Mouse (Mus musculus) midbrain, embryonic 14.5 days (tissue): Measurements from ENCODE around the gene Theg. TPM values are rescaled to one million over a fixed set of nuclear protein-coding genes. Genes with fewer than 3 reads are reported as not detected.
A peak's percentile ranks its signal among the peaks of the same experiment; 100 is the strongest.

ENCODE experiments used
- ATAC-seq: fragments of 200-750 bp; cut with Nextera tagmentation; 2 replicates; pipeline ENCODE4 v1.8.0; 2017; ENCODE audit warnings: moderate number of reproducible peaks, moderate library complexity; ENCODE audit not compliant: low FRiP score, low TSS enrichment
- DNase-seq: peaks from one replicate; pipeline ENCODE4 v3.0.0-alpha.2; 2015
- H3K27ac ChIP-seq: fragments of 300-500 bp; sonication (generic); replicated peaks from 2 replicates; pipeline ENCODE4 v1.5.1; 2014; ENCODE audit warnings: mild to moderate bottlenecking, low read depth, low read length, moderate library complexity
- H3K27me3 ChIP-seq: fragments of 300-500 bp; sonication (generic); 2 replicates; pipeline ENCODE4 v1.6.1; 2014; ENCODE audit warnings: low read length, control low read depth, mixed read lengths; ENCODE audit not compliant: control insufficient read depth, insufficient read depth
- H3K36me3 ChIP-seq: fragments of 300-500 bp; sonication (generic); 2 replicates; pipeline ENCODE4 v1.6.1; 2014; ENCODE audit warnings: low read length, control low read depth; ENCODE audit not compliant: control insufficient read depth, insufficient read depth
- H3K4me1 ChIP-seq: fragments of 300-500 bp; sonication (generic); 2 replicates; pipeline ENCODE4 v1.6.1; 2014; ENCODE audit warnings: mild to moderate bottlenecking, antibody characterized with exemption, low read length, control low read depth; ENCODE audit not compliant: control insufficient read depth, insufficient read depth
- H3K4me2 ChIP-seq: fragments of 300-500 bp; sonication (generic); 2 replicates; pipeline ENCODE4 v1.6.1; 2014; ENCODE audit warnings: mild to moderate bottlenecking, low read length, moderate library complexity
- H3K4me3 ChIP-seq: fragments of 300-500 bp; sonication (generic); replicated peaks from 2 replicates; pipeline ENCODE4 v1.5.1; 2014; ENCODE audit warnings: low read depth, low read length
- H3K9ac ChIP-seq: fragments of 300-500 bp; sonication (generic); replicated peaks from 2 replicates; pipeline ENCODE4 v1.6.1; 2014; ENCODE audit warnings: mild to moderate bottlenecking, low read length, moderate library complexity
- H3K9me3 ChIP-seq: fragments of 300-500 bp; sonication (generic); 2 replicates; pipeline ENCODE4 v1.6.1; 2016; ENCODE audit warnings: low read length, control low read depth, mixed read lengths; ENCODE audit not compliant: control insufficient read depth
- WGBS: fragments of 180-500 bp; shearing (Covaris S2); extraction: QIAGEN DNeasy Blood & Tissue Kit; methylation state at CpG from one replicate; pipeline ENCODE4 v1.1.7; 2014; 5-methylcytosine and 5-hydroxymethylcytosine counted together
- polyA plus RNA-seq: library from polyadenylated mRNA; unstranded; fragments of >200 nt; fragmentation: Nextera tagmentation; extraction: Ambion mirVana; gene quantifications from 2 replicates; pipeline ENCODE4 v1.2.1, GENCODE M21; 2014

Theg gene
- polyA plus RNA-seq, 1 experiment from 2014 or later: not detected

DNA sequence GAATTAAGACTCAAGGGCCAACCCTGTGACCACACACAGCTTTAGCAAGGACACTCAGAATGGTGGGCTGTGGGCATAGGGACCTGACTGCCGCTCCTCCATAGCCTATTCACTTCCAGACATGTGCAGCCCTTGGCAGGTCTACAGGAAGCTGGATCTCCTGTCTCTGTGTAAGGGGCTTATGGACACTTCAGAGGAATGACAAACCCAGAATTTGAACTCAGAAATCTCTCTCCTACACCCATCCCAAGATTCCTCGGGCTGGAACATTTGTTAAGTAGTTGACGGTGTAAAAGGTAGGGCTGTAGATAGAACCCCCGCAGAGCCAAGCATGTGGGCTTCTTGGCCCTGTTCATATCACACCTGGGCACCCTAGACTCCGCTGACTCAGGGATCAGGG lies 29.2 kb upstream of the Theg start:
- H3K4me3 ChIP-seq: no peak overlapping the region
- ATAC-seq (no peak), DNase-seq (no peak)
- H3K36me3 ChIP-seq: no peaks in the 10 kb centered on the region
- H3K4me1 ChIP-seq: peaks cover 23% of the 10 kb centered on the region
- no peak overlapping the region for H3K4me2 ChIP-seq
- H3K27me3 ChIP-seq: peaks cover 20% of the 10 kb centered on the region
- WGBS: 92% methylated on average over 5 of the region's 5 CpGs
- no peak overlapping the region for H3K27ac ChIP-seq
- no peaks in the 10 kb centered on the region for H3K9me3 ChIP-seq
- H3K9ac ChIP-seq: no peak overlapping the region

- ATAC-seq (no peak), DNase-seq (peak; percentile 26)
- Histone ChIP-seq H3K27me3 (peaks cover 20% of the 10 kb centered on the region), H3K36me3 (no peaks in the 10 kb centered on the region), H3K4me2 (no peak overlapping the region), H3K4me3 (no peak overlapping the region), H3K4me1 (peaks cover 23% of the 10 kb centered on the region), H3K9me3 (no peaks in the 10 kb centered on the region), H3K9ac (no peak overlapping the region), H3K27ac (no peak overlapping the region)
- 9% methylated on average over 8 of the region's 8 CpGs for WGBS
These were observed 28.7 kb upstream of the Theg start for GRCm38 (mm10) chr10:79615860-79616259.

DNA sequence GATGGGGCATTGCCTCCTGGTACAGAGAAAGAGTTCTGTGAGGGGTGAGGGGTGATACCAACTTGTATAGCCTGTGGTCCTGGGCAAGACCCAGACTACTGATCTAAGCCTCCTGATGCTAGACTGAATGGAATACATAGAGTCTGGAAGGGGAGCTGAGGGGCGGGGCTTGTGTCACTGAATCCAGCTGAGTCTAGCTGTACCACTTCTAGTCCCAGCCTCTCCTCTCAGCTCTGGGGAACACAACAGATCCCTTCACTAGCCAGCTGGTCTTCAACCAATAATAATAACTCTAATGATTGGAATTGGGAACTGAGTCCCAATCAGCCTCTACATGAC lies 27.1 kb upstream of the Theg start:
- ATAC-seq (no peak; the same call in 1 of the 2 replicates), DNase-seq (no peak)
- no peak overlapping the region for H3K9ac ChIP-seq
- peak overlapping the region; percentile 56 for H3K4me3 ChIP-seq
- H3K36me3 ChIP-seq: no peaks in the 10 kb centered on the region
- H3K27ac ChIP-seq: no peak overlapping the region
- H3K27me3 ChIP-seq: peaks cover 20% of the 10 kb centered on the region
- 67% methylated on average over 1 of the region's 1 CpGs for WGBS
- peak overlapping the region; percentile 94 for H3K4me2 ChIP-seq
- H3K9me3 ChIP-seq: no peaks in the 10 kb centered on the region
- H3K4me1 ChIP-seq: peaks cover 23% of the 10 kb centered on the region

- H3K36me3 ChIP-seq: no peaks in the 10 kb centered on the region
- H3K9ac ChIP-seq: peak within 1 kb of the TSS; percentile 61
- 0 out of 2 replicates have a peak within 1 kb of the TSS, but pooled peaks have one; percentile 26 for H3K27ac ChIP-seq
- H3K9me3 ChIP-seq: no peaks in the 10 kb centered on the region
- H3K4me3 ChIP-seq: peak within 1 kb of the TSS; percentile 56
- under 1% methylated on average over 60 of the region's 60 CpGs for WGBS
- ATAC-seq: peak; percentile 86
- H3K4me1 ChIP-seq: peaks cover 23% of the 10 kb centered on the region
- H3K27me3 ChIP-seq: peaks cover 20% of the 10 kb centered on the region
- peak within 1 kb of the TSS; percentile 94 for H3K4me2 ChIP-seq
- DNase-seq: peak; percentile 90
These were observed 26.6 kb upstream of the Theg start, which contains the start of gene C2cd4c for GRCm38 (mm10) chr10:79613578-79614304. Gene C2cd4c (minus strand): TSS chr10:79614025.

DNA sequence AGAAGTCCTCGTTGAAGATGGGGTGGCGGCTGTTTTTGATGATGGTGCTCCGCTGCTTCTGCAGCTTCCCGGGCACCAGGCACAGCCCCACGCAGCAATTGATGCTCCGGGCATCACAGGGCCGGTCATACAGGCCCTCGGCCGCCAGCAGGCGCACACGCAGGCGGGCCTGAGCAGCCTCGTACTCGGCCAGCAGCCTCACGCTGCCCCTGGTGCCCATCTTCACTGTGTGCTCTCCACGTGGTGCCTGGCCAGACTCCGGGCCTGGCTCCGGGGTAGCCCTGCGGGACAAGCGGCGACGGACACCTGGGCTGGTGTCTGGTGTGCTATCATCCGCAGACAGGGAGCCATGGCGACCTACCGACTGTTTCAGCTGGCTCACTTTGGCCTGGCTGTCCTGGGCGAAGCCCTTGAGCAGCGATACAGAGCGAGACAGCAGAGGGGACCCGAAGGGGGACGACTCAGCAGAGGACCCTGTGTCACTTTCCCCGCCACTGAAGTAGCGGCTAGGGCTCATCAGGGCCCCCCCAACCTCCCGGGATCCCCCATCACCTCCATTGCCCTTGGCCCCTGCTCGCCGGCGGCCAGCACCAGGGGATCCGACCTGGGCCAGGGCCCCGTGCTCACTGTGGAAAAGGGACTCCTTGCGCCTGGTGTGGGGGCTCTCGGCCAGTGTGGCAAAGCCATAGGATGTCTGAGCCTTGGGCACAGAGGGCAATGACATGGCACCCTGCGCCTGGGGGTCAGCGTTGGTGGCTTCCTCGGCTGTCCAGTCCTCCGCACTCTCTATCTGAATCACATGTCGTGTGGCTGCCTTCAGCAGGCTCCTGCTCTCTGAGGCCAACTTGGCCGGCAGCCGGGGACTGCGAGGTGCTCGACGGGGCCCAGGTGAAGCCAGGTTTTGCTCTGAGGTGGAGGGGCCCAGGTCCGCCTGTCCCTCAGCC lies 25.3 kb upstream of the Theg start:
- Histone ChIP-seq H3K9me3 (no peaks in the 10 kb centered on the region), H3K4me1 (peaks cover 23% of the 10 kb centered on the region), H3K4me3 (peak overlapping the region; percentile 56), H3K27ac (no peak overlapping the region), H3K27me3 (peaks cover 20% of the 10 kb centered on the region), H3K36me3 (no peaks in the 10 kb centered on the region), H3K4me2 (peak overlapping the region; percentile 94), H3K9ac (peak overlapping the region; percentile 36)
- WGBS: 9% methylated on average over 51 of the region's 51 CpGs
- DNase-seq (peak; percentile 72), ATAC-seq (peak; percentile 25)

DNA sequence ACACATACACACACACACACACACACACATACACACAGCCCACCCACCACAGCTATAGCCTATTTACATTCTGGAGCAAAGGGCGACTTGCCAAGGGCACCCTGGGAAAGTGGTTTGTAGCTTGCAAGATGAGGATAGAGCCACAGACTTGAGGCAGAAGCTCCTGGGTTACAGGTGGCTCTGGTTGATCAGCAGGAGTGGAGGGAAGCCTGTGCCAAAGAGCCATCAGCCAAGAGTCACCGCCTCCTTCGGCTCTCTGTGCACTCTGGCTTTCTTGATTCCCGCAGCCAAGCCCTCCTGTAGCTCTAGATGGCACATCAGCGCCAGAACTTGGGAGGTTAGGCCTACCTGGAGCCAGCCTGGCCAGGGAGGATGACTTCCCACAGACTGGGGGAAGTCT lies 24.2 kb upstream of the Theg start:
- Histone ChIP-seq H3K9ac (no peak overlapping the region), H3K36me3 (no peaks in the 10 kb centered on the region), H3K27ac (no peak overlapping the region), H3K4me3 (no peak overlapping the region), H3K4me2 (no peak overlapping the region), H3K4me1 (peaks cover 23% of the 10 kb centered on the region), H3K9me3 (no peaks in the 10 kb centered on the region), H3K27me3 (peaks cover 20% of the 10 kb centered on the region)
- no peak for DNase-seq
- WGBS: 23% methylated on average over 5 of the region's 5 CpGs
- no peak for ATAC-seq

GRCm38 (mm10) chr10:79609276-79609675 lies 22.1 kb upstream of the Theg start:
- DNase-seq (no peak), ATAC-seq (no peak)
- Histone ChIP-seq H3K4me1 (peaks cover 23% of the 10 kb centered on the region), H3K4me2 (no peak overlapping the region), H3K9me3 (no peaks in the 10 kb centered on the region), H3K36me3 (no peaks in the 10 kb centered on the region), H3K4me3 (no peak overlapping the region), H3K9ac (no peak overlapping the region), H3K27me3 (peaks cover 20% of the 10 kb centered on the region), H3K27ac (no peak overlapping the region)
- WGBS: 67% methylated on average over 3 of the region's 3 CpGs

GRCm38 (mm10) chr10:79607892-79608291 lies 20.8 kb upstream of the Theg start:
- Histone ChIP-seq H3K9me3 (no peaks in the 10 kb centered on the region), H3K27me3 (peaks cover 13% of the 10 kb centered on the region), H3K9ac (no peak overlapping the region), H3K36me3 (no peaks in the 10 kb centered on the region), H3K27ac (no peak overlapping the region), H3K4me1 (peaks cover 12% of the 10 kb centered on the region), H3K4me3 (no peak overlapping the region), H3K4me2 (no peak overlapping the region)
- no peak for DNase-seq
- WGBS: 55% methylated on average over 2 of the region's 2 CpGs
- ATAC-seq: no peak
